Mouse (Mus musculus): ENCODE data around the gene Cd6.

DNA sequence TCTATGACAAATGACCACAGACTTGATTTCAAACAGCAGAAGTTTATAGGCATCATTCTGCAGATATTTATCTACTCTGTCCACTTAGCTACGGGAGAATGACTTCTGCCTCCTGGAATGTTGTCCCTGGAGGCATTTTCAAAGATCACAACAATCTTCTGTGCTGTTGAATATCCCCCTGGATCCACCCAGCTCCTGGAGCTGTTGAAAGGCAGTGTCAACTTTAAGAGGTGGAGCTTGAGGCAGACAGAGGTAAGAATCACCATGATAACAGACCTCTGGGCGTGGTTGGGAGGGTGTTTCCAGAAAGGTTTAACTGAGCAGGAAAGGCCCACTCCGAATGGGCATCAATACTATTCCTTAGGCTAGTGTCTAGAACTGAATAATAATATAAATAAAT, 5.8 kb upstream of the Cd6 start:
- TF ChIP-seq CTCF (IDR thresholded peaks at IDR 0.05; ENCODE audit: control insufficient read depth, insufficient read depth, low read length) (no peak), POLR2A (IDR thresholded peaks at IDR 0.05; ENCODE audit: borderline replicate concordance, control insufficient read depth, low read depth, low read length) (no peak)
